Mouse (Mus musculus) midbrain, embryonic 15.5 days (tissue): ENCODE data around the gene Tradd. TPM values are rescaled to one million over a fixed set of nuclear protein-coding genes. Genes with fewer than 3 reads are reported as not detected.

Source experiments
- ATAC-seq: fragments of 200-750 bp; cut with Nextera tagmentation; replicated peaks from 2 replicates; pipeline ENCODE4 v1.8.0; 2017; ENCODE audit warnings: moderate TSS enrichment
- H3K27ac ChIP-seq: fragments of 300-500 bp; sonication (generic); 2 replicates; pipeline ENCODE4 v1.5.1; 2015; ENCODE audit warnings: mild to moderate bottlenecking, inconsistent platforms
- H3K27me3 ChIP-seq: fragments of 300-500 bp; sonication (generic); replicated peaks from 2 replicates; pipeline ENCODE4 v1.6.1; 2015; ENCODE audit warnings: inconsistent platforms
- H3K36me3 ChIP-seq: fragments of 300-500 bp; sonication (generic); replicated peaks from 2 replicates; pipeline ENCODE4 v1.6.1; 2015; ENCODE audit warnings: inconsistent platforms
- H3K4me1 ChIP-seq: fragments of 300-500 bp; sonication (generic); 2 replicates; pipeline ENCODE4 v1.6.1; 2015; ENCODE audit warnings: inconsistent platforms
- H3K4me2 ChIP-seq: fragments of 300-500 bp; sonication (generic); 2 replicates; pipeline ENCODE4 v1.6.1; 2015; ENCODE audit warnings: inconsistent platforms, mild to moderate bottlenecking, moderate library complexity
- H3K4me3 ChIP-seq: fragments of 300-500 bp; sonication (generic); 2 replicates; pipeline ENCODE4 v1.5.1; 2015; ENCODE audit warnings: mild to moderate bottlenecking, inconsistent platforms
- H3K9ac ChIP-seq: fragments of 300-500 bp; sonication (generic); 2 replicates; pipeline ENCODE4 v1.6.1; 2015; ENCODE audit warnings: mild to moderate bottlenecking, inconsistent platforms
- H3K9me3 ChIP-seq: fragments of 300-500 bp; sonication (generic); 2 replicates; pipeline ENCODE4 v1.6.1; 2016; ENCODE audit warnings: inconsistent platforms
- WGBS: fragments of 180-500 bp; shearing (Covaris S2); methylation state at CpG from one replicate; pipeline ENCODE4 v1.1.7; 2015; ENCODE audit warnings: mixed read lengths; 5-methylcytosine and 5-hydroxymethylcytosine counted together
- polyA plus RNA-seq: library from polyadenylated mRNA; unstranded; fragments of >200 nt; fragmentation: Nextera tagmentation; extraction: Ambion mirVana; gene quantifications from 2 replicates; pipeline ENCODE4 v1.2.1, GENCODE M21; 2015

Gene Tradd
- polyA plus RNA-seq, 1 experiment from 2014 or later = 13.5 TPM

DNA sequence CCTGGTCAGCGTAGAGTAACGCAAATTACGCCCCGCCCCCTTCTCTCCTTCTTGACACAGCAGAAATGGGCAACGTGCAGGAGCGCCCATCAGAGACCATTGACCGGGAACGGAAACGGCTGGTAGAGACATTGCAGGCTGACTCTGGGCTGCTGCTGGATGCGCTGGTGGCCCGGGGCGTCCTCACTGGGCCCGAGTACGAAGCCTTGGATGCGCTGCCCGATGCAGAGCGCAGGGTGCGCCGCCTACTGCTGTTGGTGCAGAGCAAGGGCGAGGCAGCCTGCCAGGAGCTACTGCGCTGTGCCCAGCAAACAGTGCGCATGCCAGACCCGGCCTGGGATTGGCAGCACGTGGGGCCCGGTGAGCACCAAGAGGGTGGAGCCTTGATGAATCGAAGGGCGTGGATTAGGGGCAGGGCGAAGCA is 14.5 kb upstream of the Tradd start:
- Histone ChIP-seq H3K27me3 (peaks cover 50% of the 10 kb centered on the region), H3K4me2 (peak overlapping the region; percentile 47), H3K9me3 (no peaks in the 10 kb centered on the region), H3K4me3 (peak overlapping the region; percentile 21), H3K9ac (no peak overlapping the region), H3K36me3 (peaks cover 24% of the 10 kb centered on the region), H3K4me1 (peaks cover 28% of the 10 kb centered on the region), H3K27ac (no peak overlapping the region)
- WGBS = 4% methylated on average over 28 of the region's 28 CpGs
- peak; percentile 50 for ATAC-seq

DNA sequence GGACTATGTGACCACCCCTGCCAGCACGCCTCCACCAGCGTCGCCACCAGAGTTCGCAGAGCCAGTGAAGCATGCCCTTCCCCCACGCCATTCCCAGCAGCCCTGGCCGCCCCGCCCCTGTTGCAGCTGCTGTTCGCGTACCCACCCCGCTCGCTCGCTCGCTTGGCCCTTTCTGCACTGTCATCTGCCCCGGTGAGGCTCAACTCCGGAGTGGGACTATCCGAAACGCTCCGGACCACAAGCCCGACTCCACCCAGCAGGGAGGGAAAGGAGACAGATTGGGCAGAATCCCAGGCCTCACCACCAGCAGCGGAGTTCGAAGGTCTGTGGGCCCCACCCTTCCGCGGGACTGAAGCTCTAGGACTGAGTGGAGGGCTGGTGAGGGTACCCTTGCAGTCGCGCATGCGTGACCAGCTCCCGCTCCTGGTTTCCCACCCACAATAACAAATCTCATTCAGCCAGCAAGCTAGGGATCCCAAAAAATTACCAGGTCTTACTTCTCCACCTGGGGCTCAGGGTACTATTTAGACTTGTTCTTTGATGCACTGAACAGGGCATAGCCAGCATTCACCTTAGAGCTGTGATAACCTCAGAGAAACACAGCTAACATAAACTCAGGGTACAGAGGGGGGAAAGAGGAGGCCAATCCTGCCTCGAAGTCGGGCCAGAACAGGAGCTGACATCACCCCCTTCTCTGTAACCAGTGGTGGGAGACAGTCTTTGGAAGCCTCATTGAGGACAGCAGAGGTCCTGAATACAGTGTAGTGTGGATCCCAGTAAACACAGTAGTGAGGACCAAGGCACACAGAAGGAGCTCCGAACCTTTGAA is 12.1 kb upstream of the Tradd start:
- H3K36me3 ChIP-seq = peaks cover 7% of the 10 kb centered on the region; the same call in 1 of the 2 replicates
- H3K27ac ChIP-seq = 0 out of 2 replicates have a peak overlapping the region, but pooled peaks have one; percentile 17
- peak overlapping the region; percentile 50 for H3K4me3 ChIP-seq
- H3K4me2 ChIP-seq = peak overlapping the region; percentile 94
- peak; percentile 56 for ATAC-seq
- H3K9ac ChIP-seq = peak overlapping the region; percentile 44
- peaks cover 28% of the 10 kb centered on the region for H3K4me1 ChIP-seq
- 4% methylated on average over 30 of the region's 30 CpGs for WGBS
- peaks cover 72% of the 10 kb centered on the region for H3K27me3 ChIP-seq
- no peaks in the 10 kb centered on the region for H3K9me3 ChIP-seq

DNA sequence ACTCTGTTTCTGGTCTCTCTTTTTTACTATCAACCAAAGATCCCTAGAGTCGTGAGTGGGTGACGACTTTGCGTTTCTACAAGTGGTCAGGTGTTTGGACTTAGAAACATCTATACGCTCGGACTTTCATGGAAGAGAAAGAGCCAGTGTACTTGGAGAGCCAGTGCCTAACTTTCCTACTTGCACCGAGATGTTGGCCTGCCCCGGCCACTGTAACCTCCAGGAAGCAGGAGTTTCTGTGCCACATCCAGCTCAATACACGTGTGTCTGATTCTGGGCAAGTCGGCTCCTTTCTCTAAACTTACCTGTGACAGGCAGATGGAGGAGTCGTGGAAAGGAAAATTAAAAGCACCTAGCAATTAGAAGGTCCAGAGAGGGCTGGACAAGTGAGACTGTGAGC is 11.4 kb upstream of the Tradd start, which contains the start of gene Nol3:
Nol3 (plus strand) TSS at position 301 of the 400 bp plus-strand sequence.
- Histone ChIP-seq H3K27ac (0 out of 2 replicates have a peak within 1 kb of the TSS, but pooled peaks have one; percentile 17), H3K4me1 (peaks cover 30% of the 10 kb centered on the region), H3K4me3 (peak within 1 kb of the TSS; percentile 50), H3K9me3 (no peaks in the 10 kb centered on the region), H3K27me3 (peaks cover 79% of the 10 kb centered on the region), H3K9ac (peak within 1 kb of the TSS; percentile 44), H3K4me2 (peak within 1 kb of the TSS; percentile 94), H3K36me3 (peaks cover 4% of the 10 kb centered on the region; the same call in 1 of the 2 replicates)
- peak; percentile 10 for ATAC-seq
- 5% methylated on average over 10 of the region's 10 CpGs for WGBS

DNA sequence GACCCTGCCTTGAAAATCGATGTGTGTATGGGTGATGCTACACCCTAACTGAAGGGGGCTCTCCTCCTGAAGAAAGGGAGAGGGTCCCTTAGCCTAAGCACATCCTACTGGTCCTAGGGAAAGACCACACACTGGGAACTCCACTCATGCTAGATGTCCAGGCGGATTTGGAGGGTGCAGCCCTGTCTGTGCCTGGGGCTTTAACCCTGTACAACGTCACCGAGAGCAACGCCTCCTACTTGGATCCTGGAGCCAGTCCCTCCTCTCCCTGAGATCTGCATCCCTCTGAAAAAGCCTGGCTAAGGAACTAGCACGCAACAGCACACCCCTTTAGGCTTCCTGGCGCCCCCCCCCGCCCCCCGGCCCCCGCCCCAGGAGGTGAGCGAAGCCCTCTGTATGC is 11.0 kb upstream of the Tradd start:
- peak overlapping the region; percentile 50; the same call in 1 of the 2 replicates for H3K4me3 ChIP-seq
- H3K4me2 ChIP-seq = peak overlapping the region; percentile 94
- H3K9me3 ChIP-seq = no peaks in the 10 kb centered on the region
- no peak overlapping the region for H3K9ac ChIP-seq
- no peak for ATAC-seq
- H3K27me3 ChIP-seq = peaks cover 83% of the 10 kb centered on the region
- H3K36me3 ChIP-seq = 0 out of 2 replicates have a peak, but pooled peaks cover 4% of the 10 kb centered on the region
- WGBS = 6% methylated on average over 11 of the region's 11 CpGs
- no peak overlapping the region for H3K27ac ChIP-seq
- H3K4me1 ChIP-seq = peaks cover 34% of the 10 kb centered on the region

DNA sequence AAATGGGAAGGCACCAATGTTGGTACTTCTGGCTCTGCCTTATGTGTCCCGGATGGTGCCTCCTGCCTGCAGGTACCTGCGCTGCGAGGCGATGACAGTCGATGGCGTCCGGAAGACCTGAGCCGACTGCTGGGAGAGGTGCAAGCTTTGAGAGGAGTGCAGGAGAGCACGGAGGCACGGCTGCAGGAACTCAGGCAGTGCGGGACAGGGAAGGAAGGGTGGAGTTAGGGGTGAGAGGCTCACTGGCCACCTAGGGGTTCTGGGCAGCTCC is 6.4 kb upstream of the Tradd start:
- Histone ChIP-seq H3K4me1 (peaks cover 36% of the 10 kb centered on the region), H3K36me3 (no peaks in the 10 kb centered on the region), H3K4me2 (peak overlapping the region; percentile 24; the same call in 1 of the 2 replicates), H3K9ac (no peak overlapping the region), H3K4me3 (peak overlapping the region; percentile 14; the same call in 1 of the 2 replicates), H3K9me3 (no peaks in the 10 kb centered on the region), H3K27ac (no peak overlapping the region), H3K27me3 (peaks cover 91% of the 10 kb centered on the region)
- WGBS = 2% methylated on average over 11 of the region's 11 CpGs
- ATAC-seq = no peak

DNA sequence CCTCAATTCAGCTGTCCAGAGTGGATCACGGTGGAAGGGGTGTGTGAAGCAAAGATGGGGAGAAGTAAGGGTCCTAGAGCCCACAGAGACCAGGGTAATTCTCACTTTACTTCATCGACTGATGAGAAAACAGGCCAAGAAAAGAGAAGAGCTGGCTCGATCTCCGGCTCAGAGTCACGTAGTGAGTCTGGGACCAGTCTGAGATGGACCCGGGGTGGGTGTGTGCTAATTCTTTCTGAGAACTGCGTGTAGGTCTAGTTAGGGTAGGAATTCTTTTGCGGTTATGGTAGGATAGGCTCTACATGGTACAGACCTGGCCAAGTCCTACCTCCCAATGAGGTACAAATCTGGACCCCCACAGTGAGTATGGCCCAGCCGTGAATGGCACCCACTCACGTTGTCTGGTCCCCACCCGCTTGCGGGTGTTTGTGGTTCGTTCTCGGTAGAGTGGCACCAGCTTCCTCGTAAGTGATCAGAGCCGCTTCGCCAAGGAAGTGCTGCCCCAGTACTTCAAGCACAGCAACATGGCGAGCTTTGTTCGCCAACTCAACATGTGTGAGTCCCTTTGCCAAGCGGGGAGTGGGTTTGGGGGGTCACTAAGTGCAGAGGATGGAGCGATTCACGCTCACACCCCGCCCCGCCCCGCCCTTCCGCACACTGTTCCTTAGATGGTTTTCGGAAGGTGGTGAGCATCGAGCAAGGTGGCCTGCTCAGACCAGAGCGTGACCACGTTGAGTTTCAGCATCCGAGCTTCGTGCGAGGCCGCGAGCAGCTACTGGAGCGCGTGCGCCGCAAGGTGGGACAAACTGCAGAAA is 5.9 kb upstream of the Tradd start:
- H3K4me3 ChIP-seq = peak overlapping the region; percentile 54; the same call in 1 of the 2 replicates
- no peak for ATAC-seq
- H3K27ac ChIP-seq = no peak overlapping the region
- 3% methylated on average over 39 of the region's 39 CpGs for WGBS
- peaks cover 91% of the 10 kb centered on the region for H3K27me3 ChIP-seq
- no peaks in the 10 kb centered on the region for H3K9me3 ChIP-seq
- H3K36me3 ChIP-seq = no peaks in the 10 kb centered on the region
- H3K4me1 ChIP-seq = peaks cover 31% of the 10 kb centered on the region
- no peak overlapping the region for H3K9ac ChIP-seq
- peak overlapping the region; percentile 85 for H3K4me2 ChIP-seq

DNA sequence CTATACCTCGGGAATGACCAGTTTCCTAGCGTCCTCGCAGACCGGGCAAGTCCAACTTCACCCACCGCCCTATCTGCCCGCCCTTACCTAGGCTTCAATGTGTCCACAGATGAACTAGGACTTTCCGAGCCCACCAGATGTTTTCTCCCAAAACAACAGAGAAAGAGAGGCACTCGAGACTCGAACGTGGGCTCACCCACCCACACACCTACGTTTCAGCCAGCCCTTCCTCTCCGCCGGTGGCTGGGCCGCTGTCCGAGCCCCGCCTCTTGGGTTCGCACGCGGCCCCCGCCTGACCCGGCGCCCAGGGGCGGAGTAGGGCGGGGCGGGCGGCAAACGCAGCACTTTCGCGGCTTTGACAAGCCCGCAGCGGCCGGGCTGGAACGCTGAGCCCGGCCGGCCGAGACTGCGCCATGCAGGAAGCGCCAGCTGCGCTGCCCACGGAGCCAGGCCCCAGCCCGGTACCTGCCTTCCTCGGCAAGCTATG is 5.1 kb upstream of the Tradd start, which contains the start of gene Hsf4:
Hsf4 (plus strand) TSS at position 341 of the 487 bp plus-strand sequence.
- under 1% methylated on average over 42 of the region's 42 CpGs for WGBS
- ATAC-seq = no peak

GRCm38 (mm10) chr8:105269075-105269458 is 4.7 kb upstream of the Tradd start:
- peak; percentile 53 for ATAC-seq
- H3K36me3 ChIP-seq = no peaks in the 10 kb centered on the region
- WGBS = 0% methylated on average over 10 of the region's 10 CpGs

More for the DNA sequence above, 5.1 kb upstream of the Tradd start, which contains the start of gene Hsf4:
- peak within 1 kb of the TSS; percentile 49 for H3K9ac ChIP-seq
- peaks cover 37% of the 10 kb centered on the region for H3K4me1 ChIP-seq
- peak within 1 kb of the TSS; percentile 85 for H3K4me2 ChIP-seq
- H3K9me3 ChIP-seq = no peaks in the 10 kb centered on the region
- no peaks in the 10 kb centered on the region for H3K36me3 ChIP-seq
- peak within 1 kb of the TSS; percentile 66 for H3K27ac ChIP-seq
- H3K27me3 ChIP-seq = peaks cover 89% of the 10 kb centered on the region
- H3K4me3 ChIP-seq = peak within 1 kb of the TSS; percentile 54

GRCm38 (mm10) chr8:105268342-105269074 is 4.1 kb upstream of the Tradd start:
- Histone ChIP-seq H3K27ac (peak overlapping the region; percentile 66), H3K4me2 (peak overlapping the region; percentile 85), H3K4me3 (peak overlapping the region; percentile 54), H3K9ac (peak overlapping the region; percentile 49), H3K27me3 (peaks cover 86% of the 10 kb centered on the region), H3K9me3 (no peaks in the 10 kb centered on the region), H3K4me1 (peaks cover 41% of the 10 kb centered on the region), H3K36me3 (no peaks in the 10 kb centered on the region)
- ATAC-seq = peak; percentile 93
- under 1% methylated on average over 65 of the region's 65 CpGs for WGBS

More at GRCm38 (mm10) chr8:105269075-105269458, 4.7 kb upstream of the Tradd start:
- Histone ChIP-seq H3K9ac (peak overlapping the region; percentile 49), H3K4me3 (peak overlapping the region; percentile 54), H3K4me1 (peaks cover 39% of the 10 kb centered on the region), H3K27me3 (peaks cover 86% of the 10 kb centered on the region), H3K27ac (no peak overlapping the region; the same call in 1 of the 2 replicates), H3K9me3 (no peaks in the 10 kb centered on the region), H3K4me2 (peak overlapping the region; percentile 85)

DNA sequence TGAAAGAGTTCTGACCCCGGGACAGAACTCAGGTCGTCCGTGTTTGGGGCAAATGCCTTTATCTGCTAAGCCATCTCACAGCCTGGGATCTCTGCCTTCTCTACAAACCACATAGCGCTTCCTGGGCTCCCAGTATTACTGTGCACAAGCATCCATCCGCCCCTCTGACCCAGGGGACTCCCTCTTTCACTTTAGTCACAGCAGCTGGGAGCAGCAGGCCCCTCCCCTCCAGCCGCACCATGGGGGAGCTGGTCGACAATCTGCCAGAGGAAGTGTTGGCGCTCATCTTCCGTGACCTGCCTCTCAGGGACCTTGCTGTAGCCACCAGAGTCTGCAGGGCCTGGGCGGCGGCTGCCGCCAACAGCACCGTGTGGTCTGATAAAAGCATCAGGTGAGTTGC is 2.4 kb upstream of the Tradd start:
- no peak overlapping the region for H3K27ac ChIP-seq
- no peak for ATAC-seq
- no peaks in the 10 kb centered on the region for H3K36me3 ChIP-seq
- H3K4me2 ChIP-seq = no peak overlapping the region
- H3K9ac ChIP-seq = no peak overlapping the region
- peaks cover 83% of the 10 kb centered on the region for H3K27me3 ChIP-seq
- 7% methylated on average over 13 of the region's 13 CpGs for WGBS
- no peak overlapping the region for H3K4me3 ChIP-seq
- H3K4me1 ChIP-seq = peaks cover 41% of the 10 kb centered on the region
- no peaks in the 10 kb centered on the region for H3K9me3 ChIP-seq

GRCm38 (mm10) chr8:105265128-105265527 is 719 bp upstream of the Tradd start:
- H3K27ac ChIP-seq = no peak overlapping the region
- H3K36me3 ChIP-seq = no peaks in the 10 kb centered on the region
- ATAC-seq = no peak
- peak overlapping the region; percentile 48 for H3K4me3 ChIP-seq
- no peaks in the 10 kb centered on the region for H3K9me3 ChIP-seq
- H3K9ac ChIP-seq = no peak overlapping the region
- H3K4me1 ChIP-seq = peaks cover 33% of the 10 kb centered on the region
- 14% methylated on average over 10 of the region's 10 CpGs for WGBS
- peak overlapping the region; percentile 77 for H3K4me2 ChIP-seq
- peaks cover 83% of the 10 kb centered on the region for H3K27me3 ChIP-seq
